Mouse (Mus musculus) thymus, postnatal 0 days (tissue): ENCODE results near the gene 4930404H24Rik. TPM values are rescaled to one million over a fixed set of nuclear protein-coding genes. Genes with fewer than 3 reads are reported as not detected.

Experiments
- DNase-seq: peaks from one replicate; pipeline ENCODE4 v3.0.0-alpha.2; 2015; ENCODE audit warnings: low spot score
- polyA plus RNA-seq: library from polyadenylated mRNA; unstranded; fragments of >200 nt; fragmentation: Nextera tagmentation; extraction: Ambion mirVana; gene quantifications from 2 replicates; pipeline ENCODE4 v1.2.1, GENCODE M21; 2015

The 4930404H24Rik gene
- polyA plus RNA-seq, 1 experiment from 2014 or later: not detected

GRCm38 (mm10) chr2:153529931-153530766 lies 37.6 kb downstream of the 4930404H24Rik start, which contains the start of gene Nol4l:
Gene Nol4l (minus strand): TSS chr2:153529971.
- DNase-seq: peak; percentile 22

DNA sequence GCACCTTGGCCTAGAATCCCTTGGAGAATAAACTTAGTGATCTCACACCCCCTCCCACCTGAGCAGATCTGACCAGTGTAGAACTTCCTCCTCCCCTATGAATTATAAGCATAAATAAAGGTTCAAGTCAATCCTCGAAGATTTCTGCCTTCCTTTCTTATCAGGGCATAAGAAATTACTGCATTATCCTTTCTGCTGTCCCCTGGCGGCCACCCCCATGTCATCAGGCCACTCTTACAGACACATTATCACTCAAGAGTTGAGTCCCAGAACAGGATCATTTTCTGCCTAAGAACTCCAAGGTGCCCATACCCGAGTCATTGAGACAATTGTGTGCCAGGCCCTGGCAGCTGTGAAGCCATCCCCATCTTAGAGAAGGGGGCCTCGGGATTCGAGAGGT lies 38.4 kb downstream of the 4930404H24Rik start:
- no peak for DNase-seq

DNA sequence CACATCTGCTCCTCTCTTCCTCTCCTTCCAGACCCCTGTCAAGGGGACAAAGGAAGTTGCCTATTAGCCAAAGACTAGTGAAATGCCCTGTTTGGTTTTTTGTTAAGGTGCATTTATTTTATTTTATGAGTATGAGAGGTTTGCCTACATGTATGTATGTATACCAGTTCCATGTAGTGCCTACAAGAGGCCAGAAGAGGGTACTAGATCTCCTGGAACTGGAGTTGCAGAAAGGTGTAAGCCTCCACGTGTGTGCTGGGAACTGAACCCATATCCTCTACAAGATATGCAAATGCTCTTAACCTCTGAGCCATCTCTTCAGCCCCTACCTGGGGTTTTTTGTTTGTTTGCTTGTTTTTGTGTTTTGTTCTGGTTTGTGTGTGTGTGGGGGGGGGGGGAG lies 41.4 kb downstream of the 4930404H24Rik start:
- DNase-seq: no peak

DNA sequence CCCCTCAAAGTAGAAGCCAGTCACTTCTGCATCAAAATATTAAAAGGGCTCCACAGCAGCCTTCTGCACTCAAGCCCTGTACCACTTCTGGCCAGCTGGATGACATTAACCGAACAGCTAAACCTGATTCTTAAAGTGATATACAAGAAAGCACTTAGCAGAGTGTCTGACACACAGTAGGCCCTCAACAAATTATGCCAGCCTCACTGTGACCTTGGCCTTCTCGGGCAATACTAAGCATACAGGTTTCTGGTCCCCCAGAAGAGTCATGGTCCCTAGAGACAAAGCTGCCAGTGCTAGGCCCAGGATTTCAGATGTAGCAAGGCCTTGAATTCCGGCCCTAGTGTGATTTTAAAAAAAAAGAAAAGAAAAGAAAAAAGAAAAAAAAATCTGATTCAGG lies 46.3 kb downstream of the 4930404H24Rik start:
- no peak for DNase-seq

GRCm38 (mm10) chr2:153542936-153543668 lies 50.5 kb downstream of the 4930404H24Rik start:
- no peak for DNase-seq

Other genes starting within 250 kb of the 4930404H24Rik start
- 6.5 and 7.3 TPM in 2 replicates for gene Kif3b, start 201.4 kb upstream of the 4930404H24Rik start, polyA plus RNA-seq
- 13.3 and 15.6 TPM in 2 replicates for gene Asxl1, start 147.0 kb upstream of the 4930404H24Rik start, polyA plus RNA-seq
- gene Nol4l, start 37.2 kb downstream of the 4930404H24Rik start, polyA plus RNA-seq: 1.9 and 2.0 TPM in 2 replicates
- 88.5 and 89.0 TPM in 2 replicates for gene Commd7, start 140.0 kb downstream of the 4930404H24Rik start, polyA plus RNA-seq
- 17.9 and 19.3 TPM in 2 replicates for gene Dnmt3b, start 156.7 kb downstream of the 4930404H24Rik start, polyA plus RNA-seq
- not detected in 2 replicates for gene Dnmt3c, start 203.9 kb downstream of the 4930404H24Rik start, polyA plus RNA-seq
- gene Mapre1, start 248.5 kb downstream of the 4930404H24Rik start, polyA plus RNA-seq: 281 and 293 TPM in 2 replicates